Mouse (Mus musculus): ENCODE results near the gene Trip12.

Gene Trip12

DNA sequence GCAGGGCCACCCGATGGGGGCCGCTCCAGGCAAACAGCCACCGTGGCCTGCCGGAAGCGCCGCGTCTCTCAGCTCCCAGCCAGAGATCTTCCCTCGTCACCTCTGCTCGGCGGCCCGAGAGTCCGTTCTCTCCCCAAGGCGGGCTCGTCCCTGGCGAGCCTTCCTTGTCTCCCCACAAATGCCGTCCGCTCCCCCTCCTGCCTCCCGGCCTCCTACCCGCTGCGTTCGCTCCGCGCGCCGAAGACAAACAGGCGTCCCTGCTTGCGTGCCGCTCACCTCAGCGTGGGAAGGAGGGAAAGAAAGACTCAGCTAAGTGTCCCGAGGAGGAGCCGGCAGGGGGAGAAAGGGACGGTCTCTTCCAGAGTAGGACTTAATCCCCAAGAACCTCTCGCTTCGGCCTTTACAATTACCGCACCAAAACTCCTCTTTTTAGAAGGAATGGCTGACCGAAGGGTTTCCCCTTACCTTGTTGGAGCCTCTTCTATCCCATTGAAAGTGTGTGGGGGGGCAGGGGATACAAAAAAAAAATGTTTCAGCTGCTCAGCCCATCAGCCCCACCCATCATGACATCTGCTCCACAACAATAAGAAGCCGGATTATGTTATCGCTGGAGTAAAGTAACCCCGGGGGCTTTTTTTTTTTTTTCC, at the start of gene Trip12:
Gene Trip12, minus strand, starts transcription at position 499 of the 647 bp plus-strand sequence.
- peak; percentile 70 for DNase-seq (ENCODE audit: low read depth, low spot score)

DNA sequence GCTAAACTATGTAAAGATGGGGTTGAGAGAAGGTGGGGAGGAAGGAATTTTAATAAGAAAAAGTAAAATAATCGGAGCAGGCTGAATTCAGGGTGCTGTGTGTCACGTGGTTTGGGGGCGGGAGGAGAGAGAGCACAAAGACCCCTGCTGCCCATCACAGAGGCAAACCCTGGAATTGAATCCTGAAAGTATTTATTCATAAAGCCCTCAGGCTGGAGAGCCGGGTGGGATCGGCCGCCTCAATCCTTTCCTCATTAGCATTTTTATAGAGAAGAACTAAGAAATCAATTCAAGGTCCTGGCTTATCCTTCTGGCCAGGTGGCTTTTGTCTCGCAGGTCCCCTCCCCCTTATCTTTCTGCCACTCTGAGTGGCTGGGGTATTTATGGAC, 49.7 kb upstream of the Trip12 start:
- no peak for DNase-seq (ENCODE audit: low read depth, low spot score)

DNA sequence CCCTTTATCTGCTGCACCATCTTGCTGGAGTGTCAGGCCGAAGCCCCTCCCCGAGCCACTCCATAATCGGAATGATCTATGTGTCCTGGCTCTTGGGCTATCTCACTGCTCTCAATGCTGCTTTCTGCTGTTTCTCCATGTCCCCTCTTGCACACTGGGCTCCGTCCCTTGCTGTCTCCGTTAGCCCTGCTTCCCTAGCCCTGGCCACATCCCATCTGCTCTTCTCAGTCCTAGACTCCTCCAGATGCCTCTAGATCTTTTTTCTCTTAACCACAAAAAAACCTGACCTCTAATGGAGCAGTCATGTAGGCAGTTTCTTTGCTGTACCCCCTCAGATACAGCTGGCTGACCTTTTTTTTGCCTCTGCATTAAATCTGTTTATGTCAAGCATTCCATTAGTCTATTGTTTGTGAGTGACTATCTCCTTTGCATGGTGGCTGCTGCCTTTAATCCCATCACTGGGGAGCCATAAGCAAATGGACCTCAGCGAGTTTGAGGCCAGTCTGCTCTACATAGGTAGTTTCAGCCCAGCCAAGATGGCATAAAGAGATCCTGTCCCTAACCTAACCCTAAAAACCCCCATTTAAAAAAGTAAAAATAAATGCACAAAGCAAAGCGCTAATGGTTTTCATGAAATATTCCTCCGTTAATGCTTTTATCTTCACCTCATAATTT, 49.2 kb upstream of the Trip12 start:
- no peak for DNase-seq (ENCODE audit: low read depth, low spot score)

DNA sequence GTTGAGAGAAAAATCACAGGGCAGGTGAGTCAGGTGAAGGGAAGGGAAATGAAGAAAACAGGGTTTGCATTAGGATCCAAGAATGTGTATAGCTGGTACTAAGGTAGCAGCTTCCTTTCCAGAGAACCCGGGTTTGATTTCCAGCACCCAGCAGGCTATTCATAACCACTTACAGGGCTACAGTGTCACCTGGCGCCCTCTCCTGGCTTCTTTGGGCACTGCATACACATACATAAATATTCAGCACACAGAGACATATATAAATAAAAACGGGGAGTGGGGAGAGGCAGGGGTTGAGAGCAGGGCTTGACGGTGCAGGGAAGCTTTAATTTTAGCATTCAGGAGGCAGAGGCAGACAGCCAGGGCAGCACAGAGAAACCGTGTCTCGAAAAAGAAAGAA, 45.6 kb upstream of the Trip12 start:
- no peak for DNase-seq (ENCODE audit: low read depth, low spot score)

DNA sequence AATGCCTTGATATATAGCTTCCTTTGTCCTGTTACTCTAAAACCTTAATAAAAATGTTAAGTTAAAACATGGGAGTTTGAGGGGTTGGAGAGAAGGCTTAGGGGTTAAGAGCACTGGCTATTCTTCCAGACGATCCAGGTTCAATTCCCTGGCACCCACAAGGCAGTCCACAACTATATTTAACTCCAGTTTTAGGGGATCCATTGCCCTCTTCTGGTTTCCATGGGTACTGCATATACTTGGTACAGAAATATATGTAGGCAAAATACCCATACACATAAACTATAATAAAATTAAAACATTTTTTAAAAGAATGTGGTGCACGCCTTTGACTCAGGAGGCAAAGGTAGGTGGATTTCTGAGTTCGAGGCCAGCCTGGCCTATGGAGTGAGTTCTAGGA, 44.9 kb upstream of the Trip12 start:
- peak; percentile 67 for DNase-seq (ENCODE audit: low read depth, low spot score)

DNA sequence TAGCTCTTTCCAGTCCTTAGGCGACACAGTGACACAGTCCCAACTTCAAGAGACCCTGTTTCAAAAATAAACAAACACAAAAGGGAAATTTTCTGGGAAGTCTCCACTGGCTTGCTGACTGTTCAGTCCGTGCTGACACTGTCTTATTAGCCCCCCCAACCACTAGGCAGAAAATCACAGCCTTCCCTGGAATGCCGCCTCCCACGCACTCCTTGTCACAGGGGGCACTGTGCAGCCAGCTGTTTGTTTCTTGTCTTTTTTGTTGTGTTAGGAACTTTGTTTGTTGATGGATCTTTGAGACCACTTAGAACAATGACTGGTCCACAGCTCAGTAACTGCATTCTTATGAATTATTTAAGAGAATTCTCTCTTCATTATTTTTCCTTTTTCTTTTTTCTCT, 43.6 kb upstream of the Trip12 start:
- DNase-seq (ENCODE audit: low read depth, low spot score), result no peak

DNA sequence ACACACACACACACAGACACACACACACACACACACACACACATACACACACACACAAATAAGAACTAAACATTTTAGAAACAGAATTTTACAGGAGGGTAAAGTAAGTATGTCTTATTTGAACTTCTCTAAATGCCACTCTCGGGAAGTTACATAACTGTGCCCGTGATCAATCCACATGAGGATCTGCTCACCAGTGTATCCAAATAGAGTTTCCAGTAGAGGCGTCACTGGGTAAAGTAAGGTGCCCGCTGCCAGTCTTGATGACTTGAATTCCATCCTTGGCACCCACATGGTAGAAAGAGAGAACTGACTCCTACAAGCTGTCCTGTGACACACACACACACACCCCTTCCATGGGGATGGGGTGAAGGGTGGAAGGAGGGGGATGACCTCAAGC, 42.6 kb upstream of the Trip12 start:
- no peak for DNase-seq (ENCODE audit: low read depth, low spot score)

DNA sequence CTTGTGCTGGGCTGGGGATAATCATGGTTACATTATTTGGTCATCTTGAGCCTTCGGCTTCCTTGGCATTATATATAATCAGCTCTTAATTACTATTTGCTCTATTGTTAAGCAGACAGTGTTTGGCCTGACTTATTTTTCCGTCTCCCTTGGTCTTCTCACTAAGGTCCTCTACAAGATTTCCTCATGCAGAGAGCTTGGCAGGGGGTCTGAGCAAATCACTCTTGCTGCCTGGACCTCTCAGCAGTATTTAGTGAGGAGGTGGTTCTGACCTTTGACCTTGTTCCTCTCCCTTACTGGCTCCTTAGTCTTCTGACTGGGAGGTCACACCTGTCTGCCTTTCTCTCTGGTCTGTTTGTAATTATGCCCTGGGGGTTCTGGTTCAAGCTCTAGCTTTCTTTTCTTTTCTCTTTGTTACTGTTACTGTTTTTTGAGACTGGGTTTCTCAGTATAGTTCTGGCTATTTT, 41.8 kb upstream of the Trip12 start:
- DNase-seq (ENCODE audit: low read depth, low spot score), result no peak

DNA sequence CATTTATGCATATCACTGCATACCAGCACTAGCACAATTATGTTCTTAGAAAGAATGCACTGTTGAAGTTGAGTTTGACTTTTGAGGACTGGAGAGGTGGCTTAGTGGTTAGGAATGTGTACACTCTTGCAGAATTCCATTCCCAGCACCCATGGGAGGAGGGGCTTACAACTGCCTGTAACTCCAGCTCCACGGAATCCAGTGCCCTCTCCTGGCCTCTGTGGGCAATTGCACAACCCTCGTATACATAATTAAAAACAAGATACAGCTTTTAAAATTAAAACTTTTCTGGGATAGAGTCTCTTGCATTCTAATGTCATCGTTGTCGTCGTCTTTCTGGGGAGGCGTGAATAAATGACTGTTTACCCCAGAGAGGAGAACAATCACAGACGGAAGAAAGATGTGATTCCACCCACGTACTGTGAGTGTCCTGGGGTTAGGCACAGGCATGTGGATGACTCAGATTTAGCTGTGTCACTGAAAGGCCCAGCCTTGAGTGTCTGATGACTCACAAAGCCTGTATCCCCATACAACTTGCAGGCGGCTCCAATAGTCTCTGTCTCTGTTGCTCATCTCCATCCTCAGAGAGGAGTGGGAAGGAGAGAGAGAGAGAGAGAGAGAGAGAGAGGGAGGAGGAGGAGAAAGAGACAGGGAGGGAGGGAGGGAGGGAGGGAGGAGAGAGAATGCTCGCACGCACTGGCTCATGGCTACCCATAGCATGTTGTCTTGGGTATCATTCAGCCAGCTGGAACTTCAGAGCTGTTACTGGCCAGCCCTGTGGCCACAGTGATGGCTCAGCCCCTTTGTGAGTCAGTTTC, 41.1 kb upstream of the Trip12 start:
- peak; percentile 95 for DNase-seq (ENCODE audit: low read depth, low spot score)

DNA sequence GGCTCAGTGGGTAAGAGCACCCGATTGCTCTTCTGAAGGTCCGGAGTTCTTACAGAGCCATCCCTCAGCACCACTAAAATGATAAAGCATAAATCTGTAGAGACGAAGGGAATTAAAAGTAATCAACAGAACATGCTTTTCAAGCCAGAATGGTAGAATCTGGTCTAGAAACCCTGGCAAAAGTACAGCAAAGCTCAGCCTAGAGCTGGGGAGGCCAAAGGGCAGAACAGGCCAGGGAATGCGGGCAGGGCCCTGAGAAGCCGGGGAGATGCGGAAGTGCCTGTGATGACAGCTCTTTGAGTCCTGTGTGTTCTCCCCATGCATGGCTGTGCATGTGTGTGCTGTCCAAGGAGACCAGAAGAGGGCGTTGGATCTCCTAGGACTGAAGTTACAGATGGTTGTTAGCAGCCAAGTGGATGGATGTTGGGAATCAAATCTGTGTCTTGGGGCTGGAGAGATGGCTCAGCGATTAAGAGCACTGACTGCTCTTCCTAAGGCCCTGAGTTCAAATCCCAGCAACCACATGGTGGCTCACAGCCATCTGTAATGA, 39.3 kb upstream of the Trip12 start:
- DNase-seq (ENCODE audit: low read depth, low spot score), result no peak

DNA sequence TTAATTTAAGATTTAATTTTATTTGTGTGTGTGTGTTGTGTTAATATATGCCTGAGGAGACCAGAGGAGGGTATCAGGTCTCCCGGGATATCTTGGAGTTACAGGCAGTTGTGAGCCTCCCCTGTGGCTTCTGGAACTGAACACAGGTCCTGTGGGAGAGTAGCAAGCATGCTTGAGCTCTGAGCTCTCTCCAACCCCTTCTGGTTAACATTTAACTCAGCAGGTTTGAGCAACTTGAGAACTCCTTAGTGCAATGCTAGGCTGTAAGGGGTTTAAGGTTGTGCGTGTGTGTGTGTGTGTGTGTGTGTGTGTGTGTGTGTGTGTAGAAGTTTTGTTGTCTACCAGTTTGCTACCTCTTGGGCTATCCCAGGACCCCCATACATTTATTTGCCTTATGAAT, 37.3 kb upstream of the Trip12 start:
- DNase-seq (ENCODE audit: low read depth, low spot score), result no peak

DNA sequence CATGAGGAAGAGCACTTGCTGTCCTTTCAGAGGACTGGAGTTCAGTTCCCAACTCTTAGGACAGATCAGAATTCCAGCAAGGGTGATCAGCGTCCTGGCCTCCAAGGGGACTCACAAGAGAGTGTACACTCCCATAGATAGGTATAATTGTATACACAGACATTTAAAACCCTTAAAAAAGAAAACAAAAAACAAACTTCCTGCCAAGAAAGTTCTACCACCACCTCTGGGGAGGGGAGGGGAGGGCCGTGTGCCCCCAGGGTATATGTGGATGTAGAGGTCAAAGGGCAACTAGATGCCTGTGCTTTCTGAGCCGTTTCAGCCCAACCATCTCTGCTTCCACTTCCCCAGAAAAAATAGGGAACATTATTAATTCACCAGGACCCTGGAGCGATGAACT, 32.6 kb upstream of the Trip12 start:
- no peak for DNase-seq (ENCODE audit: low read depth, low spot score)

DNA sequence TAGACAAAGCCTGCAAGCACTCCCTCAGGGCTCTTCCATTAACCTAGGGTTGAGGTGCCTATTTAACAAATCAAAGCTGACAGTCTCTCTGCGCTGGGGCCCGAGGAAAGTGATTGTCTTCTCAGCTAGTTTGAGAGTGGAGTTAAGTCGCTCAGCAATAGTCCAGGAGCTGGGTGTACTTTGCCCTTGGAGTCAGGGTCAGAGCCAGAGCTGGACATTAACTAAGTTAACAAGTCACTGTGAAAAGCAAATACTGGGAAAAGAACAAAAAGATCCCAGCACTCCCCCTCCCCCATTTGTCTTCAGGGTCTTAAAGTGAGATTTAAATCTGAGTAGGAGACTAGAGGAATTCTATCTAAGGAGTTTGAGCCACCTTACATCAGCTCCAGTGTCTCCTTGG, 31.8 kb upstream of the Trip12 start:
- no peak for DNase-seq (ENCODE audit: low read depth, low spot score)

DNA sequence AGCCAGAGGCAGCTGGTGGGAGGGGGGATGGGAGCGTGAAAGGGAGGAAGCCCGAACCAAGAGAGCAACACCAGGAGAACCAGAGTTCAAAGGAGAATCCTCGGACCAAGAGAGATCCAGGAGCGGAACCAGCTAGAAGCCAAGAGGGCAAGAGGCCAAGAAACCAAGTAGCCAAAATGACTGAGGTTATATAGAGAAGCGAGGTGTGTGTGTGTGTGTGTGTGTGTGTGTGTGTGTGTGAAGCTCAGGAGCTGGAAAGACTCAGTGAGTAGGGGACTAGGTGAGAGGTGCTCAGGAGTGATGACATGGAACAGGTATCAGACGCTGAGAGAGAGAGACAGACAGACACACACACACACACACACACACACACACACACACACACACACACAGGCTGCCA, 30.8 kb upstream of the Trip12 start:
- no peak for DNase-seq (ENCODE audit: low read depth, low spot score)

DNA sequence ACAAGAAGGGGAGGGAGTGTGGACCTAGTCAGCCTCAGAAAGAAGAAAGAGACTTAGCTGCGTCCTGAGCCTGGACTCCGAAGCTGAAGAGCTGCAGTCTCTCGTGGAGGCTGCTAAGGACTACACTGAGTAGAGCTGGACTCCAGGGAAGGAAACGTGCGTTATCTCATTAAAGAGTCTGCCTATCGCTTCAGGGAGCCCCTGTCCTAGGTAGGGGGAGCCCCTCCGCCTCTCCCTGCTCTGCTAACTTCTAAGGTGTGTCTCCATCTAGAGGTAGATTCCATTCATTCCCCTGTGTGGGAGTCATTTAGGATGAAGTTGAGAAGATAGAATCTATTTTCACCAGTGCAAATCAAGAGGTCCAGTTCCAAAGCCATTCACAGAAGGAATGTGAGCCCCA, 29.2 kb upstream of the Trip12 start:
- DNase-seq (ENCODE audit: low read depth, low spot score), result no peak

DNA sequence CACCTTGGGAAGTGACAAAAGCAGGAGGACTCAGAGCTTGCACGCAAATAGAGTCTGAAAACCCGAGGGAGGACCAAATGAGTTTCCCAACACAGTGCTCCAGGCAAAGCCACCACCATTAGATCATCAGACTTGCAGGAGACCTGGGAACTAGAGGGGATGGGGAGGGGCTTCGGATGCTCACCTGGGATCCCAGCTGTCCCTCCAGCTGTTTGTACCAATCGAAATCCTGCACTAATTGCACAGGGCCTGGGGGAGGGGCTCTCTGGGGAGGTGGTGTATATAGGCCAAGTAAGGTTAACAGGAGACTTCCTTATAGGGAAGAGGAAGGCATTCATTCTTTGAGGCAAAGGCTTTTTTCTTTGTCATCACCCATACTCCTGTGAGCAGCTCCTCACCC, 28.5 kb upstream of the Trip12 start:
- no peak for DNase-seq (ENCODE audit: low read depth, low spot score)

DNA sequence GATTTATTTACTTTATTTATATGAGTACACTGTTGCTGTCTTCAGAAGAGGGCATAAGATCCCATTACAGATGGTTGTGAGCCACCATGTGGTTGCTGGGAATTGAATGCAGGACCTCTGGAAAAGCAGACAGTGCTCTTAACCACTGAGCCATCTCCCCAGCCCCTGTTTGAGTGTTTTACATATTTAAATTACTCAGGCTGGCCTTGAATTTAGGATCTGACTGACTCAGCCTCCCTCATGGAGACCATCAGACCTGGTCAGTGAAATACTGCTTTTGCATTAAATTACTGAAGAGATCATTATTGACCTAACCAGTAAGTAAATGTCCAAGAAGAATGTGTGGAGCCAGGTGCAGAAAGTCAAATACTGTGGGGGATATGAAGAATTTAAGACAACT, 28.0 kb upstream of the Trip12 start:
- no peak for DNase-seq (ENCODE audit: low read depth, low spot score)

DNA sequence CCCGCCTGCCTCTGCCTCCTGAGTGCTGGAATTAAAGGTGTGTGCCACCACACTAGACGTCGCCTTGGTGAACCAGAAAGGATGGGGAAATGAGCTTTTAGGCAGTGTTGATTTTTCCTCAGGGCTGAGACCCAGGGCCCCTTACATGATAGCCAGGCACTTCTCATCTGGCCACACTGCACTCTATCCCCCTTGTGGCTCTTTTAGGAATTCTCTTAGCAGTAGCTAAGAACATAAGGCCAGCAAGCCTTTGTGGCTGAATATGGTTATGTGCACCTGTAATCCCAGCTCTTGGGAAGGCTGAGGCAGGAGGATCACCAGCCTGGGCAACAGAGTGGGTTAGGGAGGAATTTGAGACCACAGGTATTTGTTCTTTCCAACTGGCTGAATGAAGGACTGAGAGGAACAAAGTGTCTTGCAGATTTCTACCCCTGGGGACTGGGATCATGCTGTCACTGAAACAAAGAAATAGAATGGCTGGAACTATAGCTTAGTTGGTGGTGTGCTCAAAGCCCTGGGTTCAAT, 26.5 kb upstream of the Trip12 start:
- no peak for DNase-seq (ENCODE audit: low read depth, low spot score)

DNA sequence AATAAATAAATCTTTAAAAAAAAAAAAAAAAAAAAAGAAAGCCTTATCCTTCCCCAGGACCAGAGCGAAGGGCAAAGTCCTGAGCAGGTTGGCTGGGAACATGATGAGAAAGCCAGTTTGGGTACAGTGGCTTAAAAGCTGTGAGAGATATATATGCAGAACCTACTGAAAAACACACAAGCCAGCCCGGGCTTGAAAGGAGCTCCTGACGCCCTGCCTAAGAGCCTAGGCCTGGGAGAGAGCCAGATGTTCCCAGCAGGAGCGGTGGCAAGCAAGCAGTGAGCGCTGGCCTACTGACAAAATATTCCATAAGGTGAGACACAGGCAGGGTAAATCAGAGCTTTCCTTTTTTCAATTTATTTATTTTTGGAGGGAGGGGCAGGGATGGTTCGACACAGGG, 25.9 kb upstream of the Trip12 start:
- DNase-seq (ENCODE audit: low read depth, low spot score), result no peak

DNA sequence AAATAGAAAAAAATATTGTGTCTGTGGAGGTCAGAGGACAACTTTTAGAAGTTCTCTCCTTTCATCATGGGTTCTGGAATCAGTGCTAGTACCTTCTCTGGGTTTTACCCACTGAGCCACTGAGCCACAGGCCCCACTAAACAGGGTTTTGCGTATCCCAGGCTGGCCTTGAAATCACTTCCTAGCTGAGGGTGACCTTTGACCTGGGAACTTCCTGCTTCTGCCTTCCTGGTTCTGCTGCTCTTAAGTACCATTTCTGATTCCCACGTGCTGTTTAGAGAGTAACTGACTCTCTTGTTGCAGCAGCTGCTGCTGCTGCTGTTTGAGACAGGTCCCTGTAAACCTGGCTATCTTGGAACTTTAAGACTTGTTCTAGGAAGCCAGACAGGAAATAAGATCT, 24.3 kb upstream of the Trip12 start:
- DNase-seq (ENCODE audit: low read depth, low spot score), result no peak

DNA sequence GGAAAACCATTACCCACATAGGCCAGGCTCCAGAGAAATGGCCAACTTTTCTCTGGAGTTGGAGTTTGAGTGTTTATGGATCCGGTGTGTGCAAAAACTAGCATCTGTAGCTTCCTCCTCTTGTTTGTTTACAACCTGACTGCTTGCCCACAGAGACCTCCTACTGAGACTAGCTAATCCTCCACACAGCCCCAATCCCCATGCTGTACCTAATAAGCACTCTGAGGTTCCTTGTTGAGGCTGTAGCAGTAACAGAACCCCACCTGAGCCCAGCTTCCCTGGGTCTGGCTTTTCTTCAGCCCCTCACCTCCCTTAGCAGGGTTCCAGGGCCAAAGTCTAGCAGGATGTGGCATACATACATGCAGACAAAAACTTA, 20.9 kb upstream of the Trip12 start:
- DNase-seq (ENCODE audit: low read depth, low spot score), result no peak

Data from 3T3-L1 (cell line).